Mouse (Mus musculus) CD4-positive, CD25-positive, alpha-beta regulatory T cell, adult 2 months (primary cell): Measurements from ENCODE around the gene Bcas2.

Source experiments
- DNase-seq: peaks from one replicate; pipeline ENCODE4 v3.0.0-alpha.2; 2012; ENCODE audit warnings: low read depth, low spot score

Gene Bcas2

GRCm38 (mm10) chr3:103171505-103172267 is at the start of gene Bcas2:
TSS of gene Bcas2 (plus strand) at chr3:103171655.
- DNase-seq, result peak; percentile 100

GRCm38 (mm10) chr3:103123636-103124035 is 47.8 kb upstream of the Bcas2 start:
- DNase-seq, result no peak

- DNase-seq, result no peak
These were observed 45.3 kb upstream of the Bcas2 start for GRCm38 (mm10) chr3:103126138-103126537.

- DNase-seq, result no peak
These were observed 44.3 kb upstream of the Bcas2 start for GRCm38 (mm10) chr3:103127177-103127576.

GRCm38 (mm10) chr3:103127721-103128120 is 43.7 kb upstream of the Bcas2 start:
- DNase-seq, result no peak

- no peak for DNase-seq
These were observed 43.2 kb upstream of the Bcas2 start for GRCm38 (mm10) chr3:103128251-103128650.

GRCm38 (mm10) chr3:103129367-103130159 is 41.9 kb upstream of the Bcas2 start:
- no peak for DNase-seq

- peak; percentile 33 for DNase-seq
These were observed 41.2 kb upstream of the Bcas2 start for GRCm38 (mm10) chr3:103130236-103130751.

GRCm38 (mm10) chr3:103133098-103133497 is 38.4 kb upstream of the Bcas2 start:
- DNase-seq, result no peak

GRCm38 (mm10) chr3:103136414-103137077 is 34.9 kb upstream of the Bcas2 start:
- no peak for DNase-seq

GRCm38 (mm10) chr3:103139047-103139446 is 32.4 kb upstream of the Bcas2 start:
- DNase-seq, result no peak

GRCm38 (mm10) chr3:103140095-103140838 is 31.2 kb upstream of the Bcas2 start:
- DNase-seq, result peak; percentile 15

GRCm38 (mm10) chr3:103141287-103141686 is 30.2 kb upstream of the Bcas2 start:
- DNase-seq, result no peak

- DNase-seq, result no peak
These were observed 29.1 kb upstream of the Bcas2 start for GRCm38 (mm10) chr3:103142366-103142765.

- DNase-seq, result no peak
These were observed 26.1 kb upstream of the Bcas2 start for GRCm38 (mm10) chr3:103145336-103145735.

GRCm38 (mm10) chr3:103145791-103146190 is 25.7 kb upstream of the Bcas2 start:
- no peak for DNase-seq

GRCm38 (mm10) chr3:103146330-103147166 is 24.9 kb upstream of the Bcas2 start:
- no peak for DNase-seq

- no peak for DNase-seq
These were observed 23.7 kb upstream of the Bcas2 start for GRCm38 (mm10) chr3:103147775-103148174.

GRCm38 (mm10) chr3:103148941-103149340 is 22.5 kb upstream of the Bcas2 start:
- DNase-seq, result no peak

- peak; percentile 21 for DNase-seq
These were observed 17.7 kb upstream of the Bcas2 start for GRCm38 (mm10) chr3:103153761-103154160.
